Mouse (Mus musculus): ENCODE results near the gene Ccdc117. TPM values are rescaled to one million over a fixed set of nuclear protein-coding genes. Genes with fewer than 3 reads are reported as not detected.

The Ccdc117 gene
- polyA plus RNA-seq, 1 experiment from 2014 or later, result 17.4 TPM

DNA sequence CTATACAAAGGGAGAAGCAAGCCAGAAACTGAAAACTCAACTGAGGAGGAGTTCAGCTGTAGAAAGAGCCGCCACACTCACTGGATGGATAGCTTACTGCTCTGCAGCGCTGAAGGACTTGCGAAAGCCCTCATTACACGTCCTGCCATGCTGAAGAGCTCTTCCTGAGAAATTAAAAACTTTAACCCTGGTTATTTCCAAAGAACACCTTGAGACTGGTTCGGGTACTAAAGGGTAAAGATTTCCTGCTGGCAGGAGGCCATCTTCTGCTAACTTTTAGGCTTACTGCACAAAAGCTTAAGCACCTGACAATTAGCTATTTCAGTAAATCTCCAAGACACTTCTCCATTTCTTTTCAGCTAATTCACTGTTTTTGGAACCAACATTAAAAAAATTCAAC lies 11.8 kb downstream of the Ccdc117 start:
- no peak overlapping the region for H3K4me3 ChIP-seq
- no peaks in the 10 kb centered on the region for H3K4me1 ChIP-seq
- no peak overlapping the region for H3K27ac ChIP-seq
- no peaks in the 10 kb centered on the region for H3K27me3 ChIP-seq
- H3K9ac ChIP-seq, result no peak overlapping the region
- H3K4me2 ChIP-seq, result no peak overlapping the region
- WGBS, result 84% methylated on average over 5 of the region's 5 CpGs
- peaks cover 85% of the 10 kb centered on the region for H3K36me3 ChIP-seq
- H3K9me3 ChIP-seq, result no peaks in the 10 kb centered on the region
- ATAC-seq (ENCODE audit: insufficient number of reproducible peaks, low FRiP score, low TSS enrichment, low read depth), result no peak

DNA sequence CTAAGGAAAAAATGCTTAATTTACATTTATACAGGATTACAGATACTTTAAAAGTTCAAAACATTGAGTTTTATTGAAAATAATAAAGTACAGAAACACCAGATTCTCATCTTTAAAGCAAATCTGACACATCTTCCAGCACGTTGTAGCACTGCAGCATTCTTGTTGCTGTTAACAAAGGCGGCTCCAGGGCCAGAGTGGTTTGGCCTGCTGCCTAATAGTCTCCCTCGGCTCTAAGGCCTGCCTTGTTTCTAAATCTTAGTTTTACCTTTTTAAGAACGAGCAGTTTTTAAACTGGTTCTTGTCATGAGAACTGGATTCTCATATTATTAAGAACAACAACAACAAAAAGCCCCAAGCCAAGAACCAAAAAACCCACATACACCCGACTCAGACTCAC lies 13.1 kb downstream of the Ccdc117 start:
- no peak overlapping the region for H3K4me3 ChIP-seq
- peaks cover 85% of the 10 kb centered on the region for H3K36me3 ChIP-seq

DNA sequence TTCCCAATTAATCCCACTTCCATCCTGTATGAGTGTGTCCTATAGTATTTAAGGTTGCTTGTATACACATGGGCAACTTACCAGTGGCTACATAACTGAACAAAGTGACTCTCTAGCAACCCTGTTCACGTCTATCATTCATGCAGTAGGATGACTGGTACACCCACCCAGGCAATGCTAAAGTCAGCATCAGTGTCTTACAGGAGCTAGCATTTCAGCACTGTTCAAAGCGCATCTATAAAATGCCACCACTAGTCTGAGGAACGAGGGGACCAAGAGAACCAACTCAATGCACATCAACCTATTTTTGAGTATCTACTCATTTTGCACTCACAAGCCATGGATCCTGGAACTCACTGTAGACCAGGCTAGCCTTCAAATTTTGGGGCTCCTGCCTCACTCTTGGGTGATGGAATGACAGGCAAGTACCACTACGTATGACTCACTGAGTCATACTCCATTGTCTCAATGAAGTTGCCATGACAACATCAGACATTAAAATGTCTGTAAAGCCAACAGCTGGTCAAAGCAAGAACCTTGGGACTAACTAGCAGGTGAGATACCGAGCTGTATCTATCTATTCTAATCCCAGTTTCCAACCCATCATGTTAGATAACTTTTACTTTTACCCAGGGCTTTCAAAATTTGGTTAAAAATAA lies 14.0 kb downstream of the Ccdc117 start:
- H3K36me3 ChIP-seq, result peaks cover 85% of the 10 kb centered on the region

More for the DNA sequence above, 13.1 kb downstream of the Ccdc117 start:
- no peak overlapping the region for H3K9ac ChIP-seq
- peaks cover 4% of the 10 kb centered on the region for H3K4me1 ChIP-seq
- H3K27me3 ChIP-seq, result no peaks in the 10 kb centered on the region
- no peak overlapping the region for H3K27ac ChIP-seq
- no peaks in the 10 kb centered on the region for H3K9me3 ChIP-seq
- no peak overlapping the region for H3K4me2 ChIP-seq
- 41% methylated on average over 5 of the region's 5 CpGs for WGBS
- no peak for ATAC-seq (ENCODE audit: insufficient number of reproducible peaks, low FRiP score, low TSS enrichment, low read depth)

DNA sequence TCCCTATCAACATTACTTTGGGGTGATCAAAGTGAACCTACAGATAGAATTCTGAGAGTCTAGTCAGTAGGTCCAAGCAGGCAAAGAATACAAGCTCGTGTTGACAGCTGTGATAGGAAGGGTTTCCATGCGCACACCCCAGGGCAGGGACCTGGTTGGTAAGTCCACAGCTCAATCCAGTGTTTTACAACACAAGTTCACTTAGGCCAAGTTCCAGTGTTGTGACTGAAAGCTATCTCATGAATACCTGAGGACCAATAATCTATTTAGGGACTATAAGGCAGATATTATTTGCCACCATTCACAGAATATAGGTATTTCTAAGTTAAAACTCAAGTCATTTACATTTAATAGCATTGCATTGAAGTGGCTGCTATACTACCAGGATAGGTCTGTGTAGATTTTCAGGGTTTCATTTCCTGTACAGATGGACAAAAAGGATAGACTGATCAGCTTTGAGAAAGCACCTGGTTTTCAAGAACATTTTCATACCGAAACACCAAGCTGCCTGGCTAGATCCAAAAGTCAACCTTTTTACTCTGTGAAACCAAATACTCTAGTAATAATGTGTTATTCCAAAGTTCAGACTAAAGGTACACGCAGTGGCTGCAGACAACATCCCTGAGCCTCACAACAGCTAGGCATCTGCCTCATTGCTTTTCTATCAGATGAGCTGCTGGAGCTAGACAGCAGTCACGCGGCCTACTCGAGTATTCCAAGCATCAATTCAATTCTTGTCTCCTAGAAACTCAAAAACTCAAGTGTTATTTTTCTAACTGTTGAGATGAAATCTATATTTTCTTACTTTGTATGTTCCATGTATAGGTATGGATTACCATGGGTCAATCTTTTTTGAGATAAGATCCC lies 15.2 kb downstream of the Ccdc117 start:
- Histone ChIP-seq H3K27ac (no peak overlapping the region), H3K4me1 (peaks cover 23% of the 10 kb centered on the region), H3K4me3 (no peak overlapping the region), H3K36me3 (peaks cover 79% of the 10 kb centered on the region), H3K9me3 (no peaks in the 10 kb centered on the region), H3K4me2 (no peak overlapping the region), H3K9ac (no peak overlapping the region), H3K27me3 (no peaks in the 10 kb centered on the region)
- no peak for ATAC-seq (ENCODE audit: insufficient number of reproducible peaks, low FRiP score, low TSS enrichment, low read depth)
- 90% methylated on average over 7 of the region's 7 CpGs for WGBS

More for the DNA sequence above, 14.0 kb downstream of the Ccdc117 start:
- no peak overlapping the region for H3K4me3 ChIP-seq
- 82% methylated on average over 5 of the region's 5 CpGs for WGBS
- ATAC-seq (ENCODE audit: insufficient number of reproducible peaks, low FRiP score, low TSS enrichment, low read depth), result no peak
- no peaks in the 10 kb centered on the region for H3K27me3 ChIP-seq
- H3K27ac ChIP-seq, result no peak overlapping the region
- H3K4me1 ChIP-seq, result peaks cover 12% of the 10 kb centered on the region
- no peak overlapping the region for H3K9ac ChIP-seq
- no peak overlapping the region for H3K4me2 ChIP-seq
- no peaks in the 10 kb centered on the region for H3K9me3 ChIP-seq

DNA sequence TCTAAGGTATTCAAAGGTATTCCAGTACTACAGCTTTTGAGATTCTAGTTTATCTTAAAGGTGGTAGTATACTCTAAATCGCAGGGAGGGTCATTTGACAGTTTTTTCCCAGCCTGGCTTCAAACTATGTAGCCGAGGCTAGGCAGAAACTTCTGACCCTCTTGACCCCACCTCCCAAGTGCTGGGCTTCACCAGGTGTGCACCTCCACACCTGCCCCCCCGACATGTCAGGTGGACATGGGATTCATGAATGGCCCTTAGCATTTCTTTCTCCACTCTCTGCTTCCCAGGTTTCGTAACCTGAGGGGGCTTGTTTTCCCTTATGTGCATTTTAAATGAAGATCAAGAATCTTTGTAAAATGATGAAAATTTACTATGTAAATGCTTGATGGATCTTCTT lies 16.6 kb downstream of the Ccdc117 start:
- H3K4me3 ChIP-seq, result no peak overlapping the region
- no peak overlapping the region for H3K27ac ChIP-seq
- 88% methylated on average over 4 of the region's 4 CpGs for WGBS
- H3K4me2 ChIP-seq, result no peak overlapping the region
- H3K4me1 ChIP-seq, result peaks cover 23% of the 10 kb centered on the region
- no peaks in the 10 kb centered on the region for H3K9me3 ChIP-seq
- H3K27me3 ChIP-seq, result no peaks in the 10 kb centered on the region
- H3K9ac ChIP-seq, result no peak overlapping the region
- ATAC-seq (ENCODE audit: insufficient number of reproducible peaks, low FRiP score, low TSS enrichment, low read depth), result no peak
- peaks cover 65% of the 10 kb centered on the region for H3K36me3 ChIP-seq

DNA sequence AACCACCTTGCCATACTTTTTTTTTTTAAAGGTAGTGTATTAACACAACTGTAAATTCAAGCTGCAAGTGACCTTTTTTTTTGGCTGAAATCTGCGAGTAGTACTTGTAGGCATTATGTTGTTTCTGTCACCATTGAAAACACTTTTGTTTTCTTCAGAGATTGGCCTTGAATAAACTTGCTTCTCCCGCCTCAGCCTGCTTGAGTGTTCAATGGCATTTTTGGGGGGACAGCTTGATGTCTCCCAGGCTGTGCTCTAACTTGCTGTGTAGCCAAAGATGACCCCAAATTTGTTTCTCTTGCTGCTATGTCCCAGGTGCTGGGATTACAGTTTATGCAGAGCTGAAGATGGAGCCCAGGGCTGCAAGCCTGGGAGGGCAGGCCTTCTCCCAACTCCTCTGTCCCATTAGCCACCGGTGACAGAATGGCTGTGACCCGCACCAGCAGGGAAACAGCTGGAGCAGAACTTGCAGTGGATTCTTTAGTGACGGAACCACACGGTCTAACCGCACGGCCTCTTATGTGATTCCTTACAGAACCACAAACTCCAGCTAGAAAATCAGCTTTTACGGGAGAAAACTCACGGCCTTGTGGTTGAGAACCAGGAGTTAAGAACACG lies 19.1 kb downstream of the Ccdc117 start:
- Histone ChIP-seq H3K4me1 (peaks cover 23% of the 10 kb centered on the region), H3K9ac (no peak overlapping the region; the same call in 1 of the 2 replicates), H3K36me3 (peaks cover 49% of the 10 kb centered on the region), H3K4me3 (peak overlapping the region; percentile 100; the same call in 1 of the 2 replicates), H3K4me2 (peak overlapping the region; percentile 59; the same call in 1 of the 2 replicates), H3K9me3 (no peaks in the 10 kb centered on the region), H3K27me3 (no peaks in the 10 kb centered on the region), H3K27ac (no peak overlapping the region)
- ATAC-seq (ENCODE audit: insufficient number of reproducible peaks, low FRiP score, low TSS enrichment, low read depth), result no peak
- WGBS, result 83% methylated on average over 11 of the region's 11 CpGs

DNA sequence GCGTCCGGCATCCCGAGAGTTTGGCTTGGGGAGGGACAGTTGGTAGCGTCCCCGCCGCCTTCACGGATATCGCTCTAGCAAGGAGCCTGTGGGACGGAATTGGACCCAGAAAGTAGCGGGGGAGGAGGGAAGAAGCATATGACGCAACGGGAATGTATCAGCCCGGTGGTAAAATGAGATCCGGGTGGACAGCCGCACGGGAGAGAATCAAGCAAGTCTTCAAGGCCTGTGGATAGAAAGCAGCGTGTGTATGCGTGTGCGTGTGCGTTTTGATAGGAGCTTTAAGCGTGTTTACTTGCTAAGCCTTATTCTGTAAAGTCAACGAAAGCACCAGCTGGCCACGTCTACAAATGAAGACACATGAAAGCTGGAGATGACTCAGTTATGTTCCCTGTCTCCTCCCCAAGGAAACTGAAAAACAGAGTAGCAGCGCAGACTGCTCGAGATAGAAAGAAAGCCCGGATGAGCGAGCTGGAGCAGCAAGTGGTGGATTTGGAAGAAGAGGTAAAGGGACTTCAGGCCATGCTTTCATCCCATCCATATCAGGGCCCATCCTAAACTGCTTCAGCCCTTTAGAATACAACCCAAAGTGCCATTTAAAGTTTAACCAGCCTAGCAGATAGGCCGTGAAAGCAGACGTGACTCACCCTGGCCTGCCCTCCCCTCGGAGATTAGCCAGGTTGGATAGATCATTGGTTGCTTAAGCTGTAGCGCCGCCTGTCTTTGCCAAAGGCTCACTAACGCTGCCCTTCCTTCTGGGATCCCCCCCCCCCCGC lies 20.3 kb downstream of the Ccdc117 start:
- peaks cover 23% of the 10 kb centered on the region for H3K4me1 ChIP-seq
- no peaks in the 10 kb centered on the region for H3K9me3 ChIP-seq
- H3K36me3 ChIP-seq, result peaks cover 42% of the 10 kb centered on the region
- peak overlapping the region; percentile 96 for H3K9ac ChIP-seq
- 0 out of 2 replicates have a peak, but pooled peaks have one; percentile 19 for ATAC-seq (ENCODE audit: insufficient number of reproducible peaks, low FRiP score, low TSS enrichment, low read depth)
- peak overlapping the region; percentile 59 for H3K4me2 ChIP-seq
- under 1% methylated on average over 34 of the region's 34 CpGs for WGBS
- no peaks in the 10 kb centered on the region for H3K27me3 ChIP-seq
- peak overlapping the region; percentile 100 for H3K4me3 ChIP-seq
- peak overlapping the region; percentile 97 for H3K27ac ChIP-seq

DNA sequence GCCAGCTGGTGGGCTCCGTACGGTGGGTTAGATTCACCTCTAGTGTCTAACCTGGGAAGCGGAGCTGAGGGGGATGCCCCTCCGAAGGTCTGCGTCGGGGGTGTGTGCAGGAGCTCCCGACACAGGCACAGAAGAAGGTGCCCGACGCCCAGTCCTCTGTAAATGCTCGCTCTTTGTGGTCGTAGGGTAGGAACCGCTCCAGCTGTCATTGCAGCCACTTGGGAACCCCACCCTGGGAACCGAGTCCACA lies 20.8 kb downstream of the Ccdc117 start:
- ATAC-seq (ENCODE audit: insufficient number of reproducible peaks, low FRiP score, low TSS enrichment, low read depth), result no peak
- H3K9ac ChIP-seq, result peak overlapping the region; percentile 96
- WGBS, result 0% methylated on average over 13 of the region's 13 CpGs
- peak overlapping the region; percentile 97 for H3K27ac ChIP-seq
- peaks cover 37% of the 10 kb centered on the region for H3K36me3 ChIP-seq
- H3K9me3 ChIP-seq, result no peaks in the 10 kb centered on the region
- H3K4me1 ChIP-seq, result peaks cover 23% of the 10 kb centered on the region
- H3K4me2 ChIP-seq, result peak overlapping the region; percentile 59
- H3K4me3 ChIP-seq, result peak overlapping the region; percentile 100
- no peaks in the 10 kb centered on the region for H3K27me3 ChIP-seq

DNA sequence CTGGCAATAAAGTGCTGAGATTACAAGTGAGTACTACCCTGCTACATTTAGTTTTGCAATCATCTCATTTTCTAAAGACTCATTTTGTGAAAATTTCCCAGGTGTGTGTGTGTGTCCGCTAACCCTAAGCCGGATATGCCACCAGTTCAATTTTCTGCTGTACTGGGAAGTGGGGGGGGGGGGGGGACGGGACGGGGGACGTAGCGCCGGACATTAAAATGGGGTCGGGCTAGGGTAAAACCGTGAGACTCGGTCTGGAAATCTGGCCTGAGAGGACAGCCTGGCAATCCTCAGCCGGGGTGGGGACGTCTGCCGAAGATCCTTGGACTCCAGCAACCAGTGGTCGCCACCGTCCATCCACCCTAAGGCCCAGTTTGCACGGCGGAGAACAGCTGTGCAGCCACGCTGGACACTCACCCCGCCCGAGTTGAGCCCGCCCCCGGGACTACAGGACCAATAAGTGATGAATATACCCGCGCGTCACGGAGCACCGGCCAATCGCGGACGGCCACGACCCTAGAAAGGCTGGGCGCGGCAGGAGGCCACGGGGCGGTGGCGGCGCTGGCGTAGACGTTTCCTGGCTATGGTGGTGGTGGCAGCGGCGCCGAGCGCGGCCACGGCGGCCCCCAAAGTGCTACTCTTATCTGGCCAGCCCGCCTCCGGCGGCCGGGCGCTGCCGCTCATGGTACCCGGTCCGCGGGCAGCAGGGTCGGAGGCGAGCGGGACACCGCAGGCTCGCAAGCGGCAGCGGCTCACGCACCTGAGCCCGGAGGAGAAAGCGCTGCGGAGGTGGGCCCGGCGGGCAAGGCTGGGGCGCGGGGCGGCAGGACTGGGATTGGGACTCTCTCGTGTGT lies 21.3 kb downstream of the Ccdc117 start, which contains the start of gene Xbp1:
TSS of gene Xbp1 (plus strand) at position 248 of the 854 bp plus-strand sequence.
- Histone ChIP-seq H3K4me2 (peak within 1 kb of the TSS; percentile 59), H3K27ac (peak within 1 kb of the TSS; percentile 97), H3K36me3 (peaks cover 32% of the 10 kb centered on the region), H3K9ac (peak within 1 kb of the TSS; percentile 96), H3K4me1 (peaks cover 23% of the 10 kb centered on the region), H3K9me3 (no peaks in the 10 kb centered on the region), H3K4me3 (peak within 1 kb of the TSS; percentile 100), H3K27me3 (no peaks in the 10 kb centered on the region)
- WGBS, result under 1% methylated on average over 65 of the region's 72 CpGs
- peak; percentile 97 for ATAC-seq (ENCODE audit: insufficient number of reproducible peaks, low FRiP score, low TSS enrichment, low read depth)

DNA sequence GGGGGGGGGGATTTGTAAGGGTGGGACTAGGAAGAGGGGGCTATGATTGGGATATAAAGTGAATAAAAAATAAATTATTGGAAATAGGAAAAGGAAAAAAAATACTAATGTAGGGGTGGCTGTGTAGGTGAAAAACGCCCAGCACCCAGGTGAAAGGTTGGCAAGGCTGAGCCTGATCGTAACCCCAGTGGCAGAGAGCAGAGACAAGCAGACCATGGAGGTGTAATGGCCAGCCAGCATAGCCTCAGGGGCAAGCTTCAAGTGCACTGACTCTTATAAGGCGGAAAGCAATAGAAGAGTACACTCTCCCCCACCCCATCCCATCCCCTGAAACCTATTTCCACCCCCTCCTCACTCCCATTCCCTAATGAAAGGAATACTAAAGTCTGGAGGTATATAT lies 22.3 kb downstream of the Ccdc117 start:
- H3K36me3 ChIP-seq, result peaks cover 22% of the 10 kb centered on the region
- H3K9ac ChIP-seq, result no peak overlapping the region
- no peak for ATAC-seq (ENCODE audit: insufficient number of reproducible peaks, low FRiP score, low TSS enrichment, low read depth)
- 78% methylated on average over 3 of the region's 3 CpGs for WGBS
- H3K4me1 ChIP-seq, result peaks cover 23% of the 10 kb centered on the region
- H3K27ac ChIP-seq, result peak overlapping the region; percentile 97; the same call in 1 of the 2 replicates
- no peaks in the 10 kb centered on the region for H3K27me3 ChIP-seq
- no peak overlapping the region for H3K4me3 ChIP-seq
- H3K9me3 ChIP-seq, result no peaks in the 10 kb centered on the region
- peak overlapping the region; percentile 59 for H3K4me2 ChIP-seq

DNA sequence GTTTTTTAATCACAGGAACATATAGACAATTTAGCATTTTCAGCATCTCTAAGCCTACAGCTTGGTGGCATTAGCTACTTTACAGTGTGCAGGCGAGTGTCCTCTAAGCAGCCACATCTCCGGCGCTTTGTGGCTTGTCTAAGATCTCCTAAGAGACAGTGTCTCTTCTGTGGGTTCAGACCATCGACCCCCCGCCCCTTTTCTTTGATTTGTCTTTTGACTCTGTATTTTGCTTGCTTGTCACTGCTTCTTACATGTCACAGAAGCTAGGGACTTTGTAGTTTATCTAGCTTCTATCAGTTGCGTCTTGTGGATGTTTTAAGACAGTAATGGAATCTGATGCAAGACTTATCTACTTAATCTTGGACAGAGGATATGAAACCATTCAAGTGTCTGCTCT lies 24.6 kb downstream of the Ccdc117 start:
- WGBS, result 88% methylated on average over 6 of the region's 6 CpGs
- peaks cover under 1% of the 10 kb centered on the region; the same call in 1 of the 2 replicates for H3K36me3 ChIP-seq
- ATAC-seq (ENCODE audit: insufficient number of reproducible peaks, low FRiP score, low TSS enrichment, low read depth), result no peak

More for the DNA sequence above, 24.6 kb downstream of the Ccdc117 start:
- Histone ChIP-seq H3K27me3 (no peaks in the 10 kb centered on the region), H3K9me3 (no peaks in the 10 kb centered on the region), H3K4me2 (no peak overlapping the region), H3K4me1 (peaks cover 5% of the 10 kb centered on the region), H3K9ac (no peak overlapping the region), H3K4me3 (no peak overlapping the region), H3K27ac (no peak overlapping the region)
